Mouse (Mus musculus) liver, embryonic 14 days (tissue): Measurements from ENCODE around the gene Olfr628. TPM values are rescaled to one million over a fixed set of nuclear protein-coding genes. Genes with fewer than 3 reads are reported as not detected.

Experiments
- polyA plus RNA-seq: library from polyadenylated mRNA; depleted of rRNA; stranded (reverse); fragments of >200 nt; gene quantifications from 2 replicates; pipeline ENCODE4 v1.2.3, GENCODE M21; 2012; rRNA removed

The Olfr628 gene
- polyA plus RNA-seq = not detected in 2 replicates

GRCm38 (mm10) chr7:103730074-103730473 is at the start of gene Olfr628:
Gene Olfr628, plus strand, starts transcription at chr7:103730374.

GRCm38 (mm10) chr7:103682420-103682819 is 47.8 kb upstream of the Olfr628 start, which contains the start of gene Olfr625-ps1:
Gene Olfr625-ps1, plus strand, starts transcription at chr7:103682720.

GRCm38 (mm10) chr7:103714371-103714770 is 15.8 kb upstream of the Olfr628 start, which contains the start of gene Olfr243:
Gene Olfr243, plus strand, starts transcription at chr7:103714671.

GRCm38 (mm10) chr7:103744843-103745242 is 14.7 kb downstream of the Olfr628 start, which contains the start of gene Olfr629:
Gene Olfr629, minus strand, starts transcription at chr7:103744943.

GRCm38 (mm10) chr7:103757233-103757632 is 27.1 kb downstream of the Olfr628 start, which contains the start of gene Olfr630:
Gene Olfr630, minus strand, starts transcription at chr7:103757333.

GRCm38 (mm10) chr7:103771494-103771893 is 41.3 kb downstream of the Olfr628 start, which contains the start of gene Olfr69:
Gene Olfr69, minus strand, starts transcription at chr7:103771594.

GRCm38 (mm10) chr7:103779598-103779997 is 49.4 kb downstream of the Olfr628 start, which contains the start of gene Olfr68:
Gene Olfr68, minus strand, starts transcription at chr7:103779698.

Other genes starting within 250 kb of the Olfr628 start
- not detected in 2 replicates for gene Olfr609, start 232.3 kb upstream of the Olfr628 start, polyA plus RNA-seq
- gene Olfr610, start 218.3 kb upstream of the Olfr628 start, polyA plus RNA-seq = not detected in 2 replicates
- not detected in 2 replicates for gene Olfr611, start 209.5 kb upstream of the Olfr628 start, polyA plus RNA-seq
- not detected in 2 replicates for gene Olfr612, start 187.7 kb upstream of the Olfr628 start, polyA plus RNA-seq
- gene Olfr613, start 182.3 kb upstream of the Olfr628 start, polyA plus RNA-seq = not detected in 2 replicates
- not detected in 2 replicates for gene Olfr615, start 174.3 kb upstream of the Olfr628 start, polyA plus RNA-seq
- gene Olfr616, start 161.2 kb upstream of the Olfr628 start, polyA plus RNA-seq = not detected in 2 replicates
- not detected in 2 replicates for gene Olfr617, start 157.3 kb upstream of the Olfr628 start, polyA plus RNA-seq
- gene Olfr618, start 140.3 kb upstream of the Olfr628 start, polyA plus RNA-seq = not detected in 2 replicates
- gene Olfr619, start 129.8 kb upstream of the Olfr628 start, polyA plus RNA-seq = not detected in 2 replicates
- gene Olfr620, start 117.8 kb upstream of the Olfr628 start, polyA plus RNA-seq = not detected in 2 replicates
- gene Olfr622, start 87.7 kb upstream of the Olfr628 start, polyA plus RNA-seq = 0.02 TPM in 1 of 2 replicates, not detected in the other
- gene Olfr623, start 66.7 kb upstream of the Olfr628 start, polyA plus RNA-seq = not detected in 2 replicates
- under 0.01 TPM in 2 replicates for gene Olfr624, start 59.2 kb upstream of the Olfr628 start, polyA plus RNA-seq
- gene Olfr625-ps1, start 47.7 kb upstream of the Olfr628 start, polyA plus RNA-seq = not detected in 2 replicates
- not detected in 2 replicates for gene Olfr243, start 15.7 kb upstream of the Olfr628 start, polyA plus RNA-seq
- 0.06 and 0.08 TPM in 2 replicates for gene Olfr629, start 14.6 kb downstream of the Olfr628 start, polyA plus RNA-seq
- 0.03 TPM in 2 replicates for gene Olfr630, start 27.0 kb downstream of the Olfr628 start, polyA plus RNA-seq
- 0.01 TPM in 1 of 2 replicates, not detected in the other for gene Olfr69, start 41.2 kb downstream of the Olfr628 start, polyA plus RNA-seq
- 0.06 and 0.08 TPM in 2 replicates for gene Olfr68, start 49.3 kb downstream of the Olfr628 start, polyA plus RNA-seq
- 0.01 and 0.02 TPM in 2 replicates for gene Olfr67, start 61.4 kb downstream of the Olfr628 start, polyA plus RNA-seq
- 72,714 and 77,546 TPM in 2 replicates for gene Hbb-bt, start 83.6 kb downstream of the Olfr628 start, polyA plus RNA-seq
- 210,584 and 218,066 TPM in 2 replicates for gene Hbb-bs, start 97.7 kb downstream of the Olfr628 start, polyA plus RNA-seq
- gene Hbb-bh2, start 110.1 kb downstream of the Olfr628 start, polyA plus RNA-seq = 0.17 and 0.27 TPM in 2 replicates
- gene Hbb-bh1, start 112.8 kb downstream of the Olfr628 start, polyA plus RNA-seq = 208 and 218 TPM in 2 replicates
- 398 and 559 TPM in 2 replicates for gene Hbb-y, start 122.8 kb downstream of the Olfr628 start, polyA plus RNA-seq
- 0.01 and 0.05 TPM in 2 replicates for gene Olfr66, start 155.9 kb downstream of the Olfr628 start, polyA plus RNA-seq
- not detected in 2 replicates for gene Olfr64, start 164.1 kb downstream of the Olfr628 start, polyA plus RNA-seq
- not detected in 2 replicates for gene Olfr65, start 173.1 kb downstream of the Olfr628 start, polyA plus RNA-seq
- 0.45 and 0.77 TPM in 2 replicates for gene Olfr631, start 198.5 kb downstream of the Olfr628 start, polyA plus RNA-seq
- gene Olfr632, start 204.0 kb downstream of the Olfr628 start, polyA plus RNA-seq = 1.6 and 1.8 TPM in 2 replicates
- 0.02 and 0.09 TPM in 2 replicates for gene Olfr633, start 214.1 kb downstream of the Olfr628 start, polyA plus RNA-seq
- gene Olfr635, start 240.8 kb downstream of the Olfr628 start, polyA plus RNA-seq = under 0.01 TPM in 2 replicates